Mouse (Mus musculus) myocyte (in vitro differentiated cells): ENCODE results near the gene Abhd13. TPM values are rescaled to one million over a fixed set of nuclear protein-coding genes. Genes with fewer than 3 reads are reported as not detected.

Source experiments
- polyA plus RNA-seq: library from polyadenylated mRNA; unstranded; fragments of >200 nt; fragmentation: generic; extraction: Trizol; gene quantifications from one replicate; pipeline ENCODE4 v1.2.1, GENCODE M21; 2012; ENCODE audit warnings: missing spikeins

Abhd13 gene
- polyA plus RNA-seq, 1 experiment, result 6.6 TPM

Other genes starting within 250 kb of the Abhd13 start
- gene Fam155a, start 206.5 kb upstream of the Abhd13 start, polyA plus RNA-seq, result not detected
- gene Gm10217, start 113.5 kb upstream of the Abhd13 start, polyA plus RNA-seq, result not detected
- 2.0 TPM for gene Lig4, start within 50 bp of the Abhd13 start, polyA plus RNA-seq
- 0.11 TPM for gene Tnfsf13b, start 28.8 kb downstream of the Abhd13 start, polyA plus RNA-seq
- gene Myo16, start 176.2 kb downstream of the Abhd13 start, polyA plus RNA-seq, result 0.01 TPM